Mouse (Mus musculus) left cerebral cortex, postnatal 4 days (tissue): ENCODE measurements around the gene Treml4. TPM values are rescaled to one million over a fixed set of nuclear protein-coding genes. Genes with fewer than 3 reads are reported as not detected.

Source experiments
- DNase-seq: peaks from one replicate; pipeline ENCODE4 v3.0.0-alpha.2; 2022
- intact Hi-C: fragments of 180-260 bp; cut with DNase I; formaldehyde crosslinking; loops from one replicate; pipeline ENCODE4 v1.15.1; 2025
- total RNA-seq, 2 experiments: library from RNA; stranded (reverse); gene quantifications; 2 replicates each; pipeline ENCODE4 v1.2.3; 2021

The Treml4 gene
- total RNA-seq, 2 experiments from 2014 or later = 0.50 to 0.81 TPM

DNA sequence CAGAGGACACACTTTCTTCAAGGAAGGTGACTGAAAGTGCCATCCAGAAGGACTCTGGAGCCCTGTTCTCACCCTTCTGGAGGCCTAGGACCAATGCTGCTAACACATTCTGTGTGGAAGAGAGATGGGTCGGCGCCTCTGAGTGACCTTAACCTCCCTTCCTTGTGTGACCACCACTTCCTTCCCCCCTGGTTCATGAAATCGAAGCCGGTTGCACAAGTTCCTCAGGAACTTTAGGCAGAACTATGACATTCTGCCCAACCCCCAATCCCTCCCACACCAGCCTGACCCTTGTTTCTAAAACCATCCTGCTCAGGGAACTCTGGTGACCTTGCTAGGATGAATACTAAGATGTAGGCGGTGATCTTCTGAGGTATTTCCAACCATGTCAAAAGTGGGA, 60.2 kb downstream of the Treml4 start:
- DNase-seq = no peak
- intact Hi-C loops = no loop called here

Other genes with a start within 250 kb of the Treml4 start
- not detected for gene 1700122O11Rik, start 226.0 kb upstream of the Treml4 start, total RNA-seq
- gene 1700067P10Rik, start 175.0 kb upstream of the Treml4 start, total RNA-seq = not detected
- not detected for gene 9830107B12Rik, start 118.0 kb upstream of the Treml4 start, total RNA-seq
- not detected for gene A530064D06Rik, start 97.0 kb upstream of the Treml4 start, total RNA-seq
- gene Trem1, start 31.5 kb upstream of the Treml4 start, total RNA-seq = not detected
- under 1 TPM; 0.36 to 0.66 TPM for gene Trem3, start 16.5 kb upstream of the Treml4 start, total RNA-seq
- under 1 TPM; 0.14 to 0.28 TPM for gene Treml2, start 35.2 kb downstream of the Treml4 start, total RNA-seq
- gene B430306N03Rik, start 51.8 kb downstream of the Treml4 start, total RNA-seq = under 1 TPM in 1 of 2 experiments, not detected in 1; 0.12 TPM
- gene Trem2, start 82.1 kb downstream of the Treml4 start, total RNA-seq = 1 to 10 TPM; 2.7 to 3.2 TPM
- gene Treml1, start 95.6 kb downstream of the Treml4 start, total RNA-seq = not detected
- 10 to 100 TPM; 60.9 to 70.9 TPM for gene Nfya, start 145.6 kb downstream of the Treml4 start, total RNA-seq
- 10 to 100 TPM; 10.3 to 11.9 TPM for gene Oard1, start 145.7 kb downstream of the Treml4 start, total RNA-seq
- under 1 TPM in 1 of 2 experiments, not detected in 1; 0.58 TPM for gene Apobec2, start 168.6 kb downstream of the Treml4 start, total RNA-seq
- gene Tspo2, start 187.2 kb downstream of the Treml4 start, total RNA-seq = under 1 TPM in 1 of 2 experiments, not detected in 1; 0.10 TPM
- gene Unc5cl, start 190.6 kb downstream of the Treml4 start, total RNA-seq = under 1 TPM; 0.20 to 0.22 TPM